Mouse (Mus musculus) right cerebral cortex, adult 2 months (tissue): Measurements from ENCODE around the gene Jhy.

Source experiments
- DNase-seq, 2 experiments: peaks; one replicate each; pipeline ENCODE4 v3.0.0; 2021 to 2022; ENCODE audit warnings: low spot score in 2 of 2

The Jhy gene

GRCm38 (mm10) chr9:40963586-40964417, at the start of gene Jhy:
Gene Jhy, minus strand, starts transcription at chr9:40964118.
- no peak for DNase-seq

GRCm38 (mm10) chr9:41012456-41012855, 48.5 kb upstream of the Jhy start:
- DNase-seq: no peak

- peak; percentile 37 to 50 for DNase-seq
These were observed 47.9 kb upstream of the Jhy start for GRCm38 (mm10) chr9:41011512-41012436.

- no peak for DNase-seq
These were observed 43.9 kb upstream of the Jhy start for GRCm38 (mm10) chr9:41007785-41008184.

GRCm38 (mm10) chr9:41004415-41004814, 40.5 kb upstream of the Jhy start, which contains the start of gene Crtam:
Gene Crtam, minus strand, starts transcription at chr9:41004628.
- no peak for DNase-seq

GRCm38 (mm10) chr9:40997116-40997779, 33.3 kb upstream of the Jhy start:
- no peak for DNase-seq

GRCm38 (mm10) chr9:40994075-40994474, 30.2 kb upstream of the Jhy start:
- no peak for DNase-seq

GRCm38 (mm10) chr9:40991511-40991910, 27.6 kb upstream of the Jhy start:
- no peak for DNase-seq

- DNase-seq: peak; percentile 70 to 83
These were observed 26.1 kb upstream of the Jhy start for GRCm38 (mm10) chr9:40989940-40990588.

GRCm38 (mm10) chr9:40984313-40984712, 20.4 kb upstream of the Jhy start:
- no peak for DNase-seq

GRCm38 (mm10) chr9:40983758-40984157, 19.8 kb upstream of the Jhy start:
- no peak for DNase-seq

GRCm38 (mm10) chr9:40982480-40982879, 18.6 kb upstream of the Jhy start:
- DNase-seq: peak; percentile 32 to 43

GRCm38 (mm10) chr9:40974042-40974801, 10.3 kb upstream of the Jhy start:
- peak; percentile 33 to 35 for DNase-seq

GRCm38 (mm10) chr9:40964418-40964714, 448 bp upstream of the Jhy start:
- no peak for DNase-seq

GRCm38 (mm10) chr9:40961401-40961800, 2.5 kb downstream of the Jhy start:
- no peak for DNase-seq

GRCm38 (mm10) chr9:40949039-40949615, 14.8 kb downstream of the Jhy start:
- DNase-seq: no peak

- no peak for DNase-seq
These were observed 15.4 kb downstream of the Jhy start for GRCm38 (mm10) chr9:40948473-40948872.

GRCm38 (mm10) chr9:40947131-40947530, 16.8 kb downstream of the Jhy start:
- DNase-seq: no peak

- DNase-seq: peak in 1 of 2 experiments; percentile 10
These were observed 26.5 kb downstream of the Jhy start for GRCm38 (mm10) chr9:40937425-40937824.

- no peak for DNase-seq
These were observed 30.6 kb downstream of the Jhy start for GRCm38 (mm10) chr9:40933323-40933722.
